Mouse (Mus musculus) ES-Bruce4 (cell line): ENCODE results near the gene Aim2. TPM values are rescaled to one million over a fixed set of nuclear protein-coding genes. Genes with fewer than 3 reads are reported as not detected.

Source experiments
- H3K27ac ChIP-seq: 2 replicates; pipeline ENCODE4 v1.5.1; 2012; ENCODE audit warnings: low read length, inconsistent platforms; ENCODE audit not compliant: insufficient read depth
- H3K27me3 ChIP-seq: 2 replicates; pipeline ENCODE4 v1.6.1; 2012; ENCODE audit warnings: mild to moderate bottlenecking, low read length, inconsistent platforms; ENCODE audit not compliant: control insufficient read depth, poor library complexity, insufficient read depth, severe bottlenecking
- H3K36me3 ChIP-seq: 2 replicates; pipeline ENCODE4 v1.6.1; 2012; ENCODE audit warnings: inconsistent platforms, mild to moderate bottlenecking, low read length, moderate library complexity; ENCODE audit not compliant: control insufficient read depth, poor library complexity, insufficient read depth, severe bottlenecking
- H3K4me1 ChIP-seq: one replicate; pipeline ENCODE4 v1.8.1; 2011; ENCODE audit warnings: low read length; ENCODE audit not compliant: control insufficient read depth, insufficient read depth
- H3K4me3 ChIP-seq: 2 replicates; pipeline ENCODE4 v1.5.1; 2011; ENCODE audit warnings: low read depth, mild to moderate bottlenecking, low read length
- H3K9ac ChIP-seq: 2 replicates; pipeline ENCODE4 v1.6.1; 2012; ENCODE audit warnings: low read depth, mild to moderate bottlenecking, inconsistent platforms; ENCODE audit not compliant: poor library complexity, severe bottlenecking
- H3K9me3 ChIP-seq: replicated peaks from 2 replicates; pipeline ENCODE4 v1.6.1; 2012; ENCODE audit warnings: mild to moderate bottlenecking, low read length, inconsistent platforms; ENCODE audit not compliant: control insufficient read depth, poor library complexity, insufficient read depth, severe bottlenecking
- CTCF ChIP-seq: IDR thresholded peaks from one replicate; pipeline ENCODE4 v1.8.1; 2011; ENCODE audit warnings: low read depth, low read length
- EP300 ChIP-seq: IDR thresholded peaks from 2 replicates; pipeline ENCODE4 v1.6.1; 2011; ENCODE audit warnings: low read depth, low read length; ENCODE audit not compliant: insufficient read depth
- POLR2A ChIP-seq: IDR thresholded peaks from one replicate; pipeline ENCODE4 v1.8.1; 2011; ENCODE audit warnings: low read length; ENCODE audit not compliant: insufficient read depth
- polyA plus RNA-seq: library from polyadenylated mRNA; stranded (reverse); fragments of >200 nt; gene quantifications from 2 replicates; pipeline ENCODE4 v1.2.4, GENCODE M21; 2011; ENCODE audit warnings: low read depth; ENCODE audit not compliant: missing spikeins, insufficient read depth, insufficient read length

Gene Aim2
- polyA plus RNA-seq, 1 experiment: 49.8 TPM

DNA sequence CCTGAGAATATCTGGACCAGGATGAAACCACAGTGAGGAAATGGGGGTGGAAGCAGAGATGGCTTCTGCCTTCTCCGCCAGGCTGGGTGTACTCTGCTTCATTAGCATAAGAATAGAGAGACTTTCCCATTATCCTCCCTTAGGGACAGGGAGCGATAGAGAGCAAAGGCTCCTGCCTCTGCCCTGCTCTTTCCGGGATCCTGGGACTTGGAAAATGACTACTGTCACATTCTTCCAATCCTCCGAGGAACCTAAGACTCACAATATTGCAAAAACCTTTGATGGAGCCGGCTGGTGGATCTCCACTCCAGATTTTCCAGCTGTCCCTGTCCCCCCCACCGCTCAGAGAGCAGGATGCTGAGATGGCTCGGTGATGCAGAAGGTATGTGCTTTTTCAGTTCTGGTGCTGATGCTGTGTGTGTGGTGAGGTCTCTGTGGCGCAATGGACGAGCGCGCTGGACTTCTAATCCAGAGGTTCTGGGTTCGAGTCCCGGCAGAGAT is 39.3 kb downstream of the Aim2 start:
- Histone ChIP-seq H3K27ac (no peak overlapping the region), H3K4me3 (peak overlapping the region; percentile 12; the same call in 1 of the 2 replicates), H3K36me3 (no peaks in the 10 kb centered on the region), H3K9ac (no peak overlapping the region), H3K4me1 (no peaks in the 10 kb centered on the region), H3K27me3 (no peaks in the 10 kb centered on the region; the same call in 1 of the 2 replicates), H3K9me3 (no peaks in the 10 kb centered on the region)
- TF ChIP-seq EP300: 0 out of 2 replicates have a peak, but pooled peaks have one; percentile 6
- no peak for TF ChIP-seq POLR2A
- TF ChIP-seq CTCF: no peak

GRCm38 (mm10) chr1:173391754-173392153 is 41.1 kb downstream of the Aim2 start:
- H3K4me1 ChIP-seq: no peaks in the 10 kb centered on the region
- H3K36me3 ChIP-seq: no peaks in the 10 kb centered on the region
- H3K9me3 ChIP-seq: no peaks in the 10 kb centered on the region
- H3K4me3 ChIP-seq: no peak overlapping the region
- H3K9ac ChIP-seq: no peak overlapping the region
- TF ChIP-seq EP300 (no peak), POLR2A (no peak), CTCF (no peak)
- H3K27me3 ChIP-seq: no peaks in the 10 kb centered on the region; the same call in 1 of the 2 replicates
- H3K27ac ChIP-seq: no peak overlapping the region

DNA sequence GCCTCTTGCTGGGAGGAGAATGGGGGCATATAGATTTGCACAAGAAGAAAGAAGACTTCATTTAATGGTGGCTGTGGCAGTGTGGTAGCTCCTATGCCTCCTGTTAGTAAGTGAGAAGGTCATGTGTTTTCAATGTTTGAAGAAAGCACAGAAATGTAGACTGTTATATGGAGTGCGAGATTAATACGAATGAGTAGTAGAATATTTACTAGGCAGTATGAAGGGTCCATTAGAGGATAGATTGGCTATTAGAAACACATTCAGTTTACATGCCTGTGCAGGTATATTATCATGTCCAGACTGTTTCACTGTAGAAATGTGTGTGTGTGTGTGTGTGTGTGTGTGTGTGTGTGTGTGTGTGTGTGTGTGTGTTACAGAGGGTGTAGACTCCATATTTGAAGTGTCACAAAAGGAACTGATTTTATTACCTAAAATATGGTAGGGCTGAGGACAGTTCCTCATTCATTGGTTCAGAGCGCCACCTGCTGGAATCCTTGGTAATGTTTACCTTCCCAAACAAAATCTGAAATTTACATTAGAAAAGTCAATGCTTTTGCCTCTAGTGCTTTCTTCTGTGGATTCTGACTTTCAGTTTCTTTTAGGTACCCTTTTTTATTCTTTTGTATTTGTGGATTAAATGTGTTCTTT is 47.8 kb downstream of the Aim2 start:
- Histone ChIP-seq H3K36me3 (no peaks in the 10 kb centered on the region), H3K9me3 (no peaks in the 10 kb centered on the region), H3K9ac (no peak overlapping the region), H3K4me1 (no peaks in the 10 kb centered on the region), H3K4me3 (no peak overlapping the region), H3K27me3 (no peaks in the 10 kb centered on the region; the same call in 1 of the 2 replicates), H3K27ac (no peak overlapping the region)
- TF ChIP-seq CTCF (peak; percentile 6), EP300 (no peak)

DNA sequence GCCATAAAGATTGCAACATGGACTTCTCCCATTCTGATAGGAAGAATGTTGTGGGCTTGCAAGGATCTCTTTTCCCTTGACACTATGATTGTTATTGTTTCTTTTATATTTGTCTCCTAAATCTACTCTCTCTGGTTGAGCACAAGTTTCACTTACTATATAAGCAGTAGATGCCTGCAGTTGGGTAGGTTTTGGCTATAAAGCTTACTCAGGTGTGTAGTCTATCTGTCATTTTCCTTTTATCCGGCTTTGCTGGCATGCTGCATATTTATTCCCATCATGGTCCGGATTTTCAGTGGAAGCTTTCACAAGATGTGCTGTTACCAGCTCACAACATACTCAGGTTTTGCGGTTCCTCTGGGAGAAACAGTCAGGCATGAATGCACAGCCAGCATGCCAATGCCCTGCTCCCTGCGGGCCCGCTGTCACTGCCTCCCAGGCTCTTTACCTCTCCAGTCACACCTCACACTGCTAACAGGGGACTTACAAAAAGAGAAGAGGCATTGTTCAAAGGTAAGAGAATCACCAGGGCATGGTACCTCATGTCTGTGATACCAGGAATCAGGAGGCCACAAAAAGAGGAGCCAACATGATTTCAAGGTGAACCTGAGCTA is 54.1 kb downstream of the Aim2 start:
- H3K4me1 ChIP-seq: no peaks in the 10 kb centered on the region
- H3K27me3 ChIP-seq: no peaks in the 10 kb centered on the region
- no peaks in the 10 kb centered on the region for H3K36me3 ChIP-seq
- no peak overlapping the region for H3K27ac ChIP-seq
- no peaks in the 10 kb centered on the region for H3K9me3 ChIP-seq
- H3K4me3 ChIP-seq: no peak overlapping the region
- TF ChIP-seq EP300 (no peak), CTCF (no peak), POLR2A (no peak)
- no peak overlapping the region for H3K9ac ChIP-seq

- Histone ChIP-seq H3K36me3 (no peaks in the 10 kb centered on the region), H3K4me1 (no peaks in the 10 kb centered on the region), H3K4me3 (no peak overlapping the region), H3K27ac (no peak overlapping the region), H3K9me3 (no peaks in the 10 kb centered on the region), H3K27me3 (no peaks in the 10 kb centered on the region), H3K9ac (no peak overlapping the region)
- no peak for TF ChIP-seq POLR2A
- no peak for TF ChIP-seq CTCF
Measured at GRCm38 (mm10) chr1:173409066-173409465, 58.4 kb downstream of the Aim2 start.

- TF ChIP-seq CTCF: no peak
- TF ChIP-seq EP300: no peak
- no peak for TF ChIP-seq POLR2A
- no peak overlapping the region for H3K4me3 ChIP-seq
Measured at GRCm38 (mm10) chr1:173411863-173412262, 61.2 kb downstream of the Aim2 start.

More at GRCm38 (mm10) chr1:173411863-173412262, 61.2 kb downstream of the Aim2 start:
- Histone ChIP-seq H3K27me3 (no peaks in the 10 kb centered on the region), H3K36me3 (no peaks in the 10 kb centered on the region), H3K27ac (no peak overlapping the region), H3K9me3 (0 out of 2 replicates have a peak, but pooled peaks cover 2% of the 10 kb centered on the region), H3K9ac (no peak overlapping the region), H3K4me1 (no peaks in the 10 kb centered on the region)
